Mouse (Mus musculus) liver, embryonic 16.5 days (tissue): Measurements from ENCODE around the gene Sigmar1. TPM values are rescaled to one million over a fixed set of nuclear protein-coding genes. Genes with fewer than 3 reads are reported as not detected.

ENCODE experiments used
- ATAC-seq: fragments of 200-750 bp; cut with Nextera tagmentation; 2 replicates; pipeline ENCODE4 v1.8.0; 2017; ENCODE audit warnings: low read depth, mild to moderate bottlenecking, moderate number of reproducible peaks, moderate library complexity
- H3K27ac ChIP-seq: fragments of 300-500 bp; sonication (generic); 2 replicates; pipeline ENCODE4 v1.5.1; 2014; ENCODE audit warnings: mild to moderate bottlenecking, low read length
- H3K27me3 ChIP-seq: fragments of 300-500 bp; sonication (generic); 2 replicates; pipeline ENCODE4 v1.6.1; 2014; ENCODE audit warnings: low read depth, low read length, mixed read lengths; ENCODE audit not compliant: control insufficient read depth, insufficient read depth
- H3K36me3 ChIP-seq: fragments of 300-500 bp; sonication (generic); 2 replicates; pipeline ENCODE4 v1.6.1; 2014; ENCODE audit warnings: mild to moderate bottlenecking; ENCODE audit not compliant: control insufficient read depth, insufficient read depth
- H3K4me1 ChIP-seq: fragments of 300-500 bp; sonication (generic); 2 replicates; pipeline ENCODE4 v1.6.1; 2014; ENCODE audit warnings: low read depth, low read length, mixed read lengths; ENCODE audit not compliant: control insufficient read depth
- H3K4me2 ChIP-seq: fragments of 300-500 bp; sonication (generic); 2 replicates; pipeline ENCODE4 v1.6.1; 2014; ENCODE audit warnings: low read depth, low read length, mixed read lengths
- H3K4me3 ChIP-seq: fragments of 300-500 bp; sonication (generic); 2 replicates; pipeline ENCODE4 v1.5.1; 2014; ENCODE audit warnings: low read depth, mild to moderate bottlenecking, low read length
- H3K9ac ChIP-seq: fragments of 300-500 bp; sonication (generic); 2 replicates; pipeline ENCODE4 v1.6.1; 2014; ENCODE audit warnings: low read depth, low read length
- H3K9me3 ChIP-seq: fragments of 300-500 bp; sonication (generic); replicated peaks from 2 replicates; pipeline ENCODE4 v1.6.1; 2016; ENCODE audit warnings: low read length; ENCODE audit not compliant: control insufficient read depth
- WGBS: fragments of 180-500 bp; shearing (Covaris S2); extraction: QIAGEN DNeasy Blood & Tissue Kit; methylation state at CpG from one replicate; pipeline ENCODE4 v1.1.7; 2014; ENCODE audit not compliant: insufficient replicate concordance; 5-methylcytosine and 5-hydroxymethylcytosine counted together
- polyA plus RNA-seq: library from polyadenylated mRNA; unstranded; fragments of >200 nt; fragmentation: Nextera tagmentation; extraction: Ambion mirVana; gene quantifications from 2 replicates; pipeline ENCODE4 v1.2.1, GENCODE M21; 2015

Sigmar1 gene
- polyA plus RNA-seq, 1 experiment from 2014 or later, result 57.0 TPM

- peak overlapping the region; percentile 88 for H3K27ac ChIP-seq
- H3K4me3 ChIP-seq, result peak overlapping the region; percentile 55
- no peaks in the 10 kb centered on the region for H3K9me3 ChIP-seq
- peaks cover 41% of the 10 kb centered on the region for H3K4me1 ChIP-seq
- H3K36me3 ChIP-seq, result peaks cover 4% of the 10 kb centered on the region; the same call in 1 of the 2 replicates
- WGBS, result 24% methylated on average over 6 of the region's 6 CpGs
- no peaks in the 10 kb centered on the region for H3K27me3 ChIP-seq
- peak overlapping the region; percentile 54 for H3K9ac ChIP-seq
- peak overlapping the region; percentile 68 for H3K4me2 ChIP-seq
- ATAC-seq, result no peak
These were observed 3.8 kb upstream of the Sigmar1 start for GRCm38 (mm10) chr4:41759656-41760287.

DNA sequence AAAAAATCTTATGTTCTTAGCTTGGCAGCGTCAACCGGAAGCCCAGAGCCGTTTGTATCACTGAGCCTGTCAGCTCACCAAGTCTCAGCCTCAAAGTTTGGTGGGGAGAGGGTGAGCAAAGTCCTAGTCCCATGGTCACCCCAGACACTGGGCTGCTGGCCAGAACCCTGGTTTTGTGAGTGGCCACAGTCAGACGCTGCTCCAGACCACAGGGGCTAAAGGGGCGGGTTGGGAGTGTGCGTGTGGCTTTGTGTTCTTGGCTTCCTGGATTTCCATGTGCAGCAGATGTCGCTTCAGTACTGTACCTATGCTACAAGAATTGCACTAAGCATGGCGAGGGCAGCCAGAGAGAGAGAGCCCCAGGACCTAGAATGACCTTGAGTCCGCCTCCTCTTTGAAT lies 3.2 kb upstream of the Sigmar1 start:
- ATAC-seq, result peak; percentile 41
- WGBS, result 72% methylated on average over 9 of the region's 9 CpGs
- Histone ChIP-seq H3K4me3 (no peak overlapping the region), H3K4me1 (peaks cover 42% of the 10 kb centered on the region), H3K27ac (peak overlapping the region; percentile 88), H3K4me2 (no peak overlapping the region), H3K36me3 (peaks cover 4% of the 10 kb centered on the region; the same call in 1 of the 2 replicates), H3K27me3 (no peaks in the 10 kb centered on the region), H3K9ac (no peak overlapping the region), H3K9me3 (no peaks in the 10 kb centered on the region)

DNA sequence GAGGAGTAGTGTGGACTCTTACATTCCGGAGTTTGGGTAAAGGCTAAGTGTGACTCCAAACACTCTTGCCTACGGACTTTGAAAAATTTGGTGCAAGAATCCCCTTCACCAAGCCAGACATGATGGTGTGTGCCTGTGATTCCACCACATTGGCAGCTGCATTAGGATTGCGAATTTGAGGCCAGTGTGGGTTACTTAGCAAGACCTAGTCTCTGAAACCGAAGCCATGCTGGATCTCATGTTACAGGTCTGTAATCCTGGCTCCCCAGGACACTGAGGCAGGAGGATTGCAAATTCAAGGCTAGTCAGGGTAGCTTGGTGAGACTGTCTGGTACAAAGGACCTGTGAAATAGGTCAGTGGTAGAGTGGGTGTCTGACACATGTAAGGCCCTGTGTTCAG lies 2.7 kb upstream of the Sigmar1 start:
- WGBS, result 77% methylated on average over 4 of the region's 4 CpGs
- H3K4me3 ChIP-seq, result no peak overlapping the region
- H3K27me3 ChIP-seq, result no peaks in the 10 kb centered on the region
- H3K9ac ChIP-seq, result 0 out of 2 replicates have a peak overlapping the region, but pooled peaks have one; percentile 21
- no peak overlapping the region for H3K4me2 ChIP-seq
- no peak for ATAC-seq
- H3K9me3 ChIP-seq, result no peaks in the 10 kb centered on the region
- H3K36me3 ChIP-seq, result peaks cover 4% of the 10 kb centered on the region; the same call in 1 of the 2 replicates
- H3K4me1 ChIP-seq, result peaks cover 42% of the 10 kb centered on the region
- peak overlapping the region; percentile 88 for H3K27ac ChIP-seq

GRCm38 (mm10) chr4:41758021-41758420 lies 2.1 kb upstream of the Sigmar1 start:
- no peaks in the 10 kb centered on the region for H3K27me3 ChIP-seq
- H3K4me3 ChIP-seq, result no peak overlapping the region
- H3K4me1 ChIP-seq, result peaks cover 42% of the 10 kb centered on the region
- H3K27ac ChIP-seq, result no peak overlapping the region; the same call in 1 of the 2 replicates
- no peak overlapping the region for H3K4me2 ChIP-seq
- peaks cover 4% of the 10 kb centered on the region; the same call in 1 of the 2 replicates for H3K36me3 ChIP-seq
- H3K9me3 ChIP-seq, result no peaks in the 10 kb centered on the region
- H3K9ac ChIP-seq, result no peak overlapping the region
- no peak for ATAC-seq
- WGBS, result 82% methylated on average over 11 of the region's 11 CpGs

- ATAC-seq, result no peak
- H3K4me1 ChIP-seq, result peaks cover 40% of the 10 kb centered on the region
These were observed 1.4 kb upstream of the Sigmar1 start for GRCm38 (mm10) chr4:41757321-41757720.

DNA sequence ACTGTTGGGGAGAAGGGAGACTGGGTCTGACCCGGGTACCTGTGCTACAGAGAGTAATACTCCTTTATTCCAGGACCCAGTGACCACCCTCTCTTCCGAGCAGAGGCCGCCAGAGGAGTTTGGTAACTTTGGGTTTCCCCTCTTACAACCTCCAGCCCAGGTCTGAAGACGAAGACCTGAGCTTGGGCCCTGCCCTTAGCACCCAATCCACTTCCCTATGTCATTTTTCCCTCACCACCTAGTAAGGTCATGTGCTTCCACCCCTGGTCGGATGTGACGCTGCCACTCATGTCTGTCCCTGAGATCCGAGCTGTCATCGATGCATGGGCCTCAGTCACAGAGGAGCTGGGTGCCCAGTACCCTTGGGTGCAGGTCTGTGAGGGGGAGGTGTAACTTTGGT lies 483 bp upstream of the Sigmar1 start:
- 61% methylated on average over 8 of the region's 8 CpGs for WGBS
- H3K9ac ChIP-seq, result peak overlapping the region; percentile 80; the same call in 1 of the 2 replicates
- H3K4me3 ChIP-seq, result peak overlapping the region; percentile 76
- H3K9me3 ChIP-seq, result no peaks in the 10 kb centered on the region
- H3K4me2 ChIP-seq, result peak overlapping the region; percentile 90
- peaks cover 4% of the 10 kb centered on the region; the same call in 1 of the 2 replicates for H3K36me3 ChIP-seq
- H3K27ac ChIP-seq, result no peak overlapping the region
- H3K27me3 ChIP-seq, result no peaks in the 10 kb centered on the region
- H3K4me1 ChIP-seq, result peaks cover 33% of the 10 kb centered on the region
- ATAC-seq, result no peak

More at GRCm38 (mm10) chr4:41757321-41757720, 1.4 kb upstream of the Sigmar1 start:
- Histone ChIP-seq H3K27me3 (no peaks in the 10 kb centered on the region), H3K9ac (no peak overlapping the region), H3K36me3 (peaks cover 4% of the 10 kb centered on the region; the same call in 1 of the 2 replicates), H3K9me3 (no peaks in the 10 kb centered on the region), H3K4me3 (no peak overlapping the region), H3K27ac (no peak overlapping the region), H3K4me2 (no peak overlapping the region)
- WGBS, result 83% methylated on average over 13 of the region's 13 CpGs

- H3K9ac ChIP-seq, result peak within 1 kb of the TSS; percentile 80
- H3K27me3 ChIP-seq, result no peaks in the 10 kb centered on the region
- peak within 1 kb of the TSS; percentile 76 for H3K4me3 ChIP-seq
- ATAC-seq, result peak; percentile 60
- 16% methylated on average over 14 of the region's 14 CpGs for WGBS
- H3K27ac ChIP-seq, result peak within 1 kb of the TSS; percentile 89
- peaks cover 4% of the 10 kb centered on the region; the same call in 1 of the 2 replicates for H3K36me3 ChIP-seq
- peaks cover 18% of the 10 kb centered on the region for H3K4me1 ChIP-seq
- H3K4me2 ChIP-seq, result peak within 1 kb of the TSS; percentile 90
- H3K9me3 ChIP-seq, result no peaks in the 10 kb centered on the region
These were observed 1.1 kb downstream of the Sigmar1 start, which contains the start of gene Galt for GRCm38 (mm10) chr4:41754797-41755337. TSS of gene Galt (plus strand) at chr4:41755228.

GRCm38 (mm10) chr4:41745021-41745420 lies 10.9 kb downstream of the Sigmar1 start:
- H3K27me3 ChIP-seq, result no peaks in the 10 kb centered on the region

DNA sequence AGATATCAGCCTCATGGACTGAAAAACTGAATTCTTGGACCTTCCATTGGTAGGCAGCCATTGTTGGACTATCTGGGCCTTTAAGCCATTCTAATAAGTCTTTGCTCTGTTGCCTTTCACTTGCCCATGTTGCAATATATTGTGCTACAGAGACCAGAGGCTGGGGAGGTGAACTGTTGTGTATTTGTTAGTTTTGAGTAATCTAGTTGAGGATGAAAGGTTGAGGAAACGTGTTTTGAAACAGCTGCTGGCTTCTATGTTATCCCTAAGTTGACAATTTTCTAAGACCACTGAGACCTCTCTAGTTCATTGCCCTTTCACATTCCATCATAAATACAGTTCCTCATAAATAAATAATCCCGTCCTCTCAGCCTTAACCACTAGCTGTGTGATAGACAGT lies 11.8 kb downstream of the Sigmar1 start:
- 54% methylated on average over 2 of the region's 2 CpGs for WGBS
- no peaks in the 10 kb centered on the region for H3K27me3 ChIP-seq
- H3K4me1 ChIP-seq, result peaks cover 15% of the 10 kb centered on the region
- H3K36me3 ChIP-seq, result no peaks in the 10 kb centered on the region
- H3K9ac ChIP-seq, result no peak overlapping the region
- no peaks in the 10 kb centered on the region; the same call in 1 of the 2 replicates for H3K9me3 ChIP-seq
- no peak for ATAC-seq
- H3K27ac ChIP-seq, result no peak overlapping the region
- H3K4me2 ChIP-seq, result no peak overlapping the region
- no peak overlapping the region for H3K4me3 ChIP-seq

More at GRCm38 (mm10) chr4:41745021-41745420, 10.9 kb downstream of the Sigmar1 start:
- ATAC-seq, result no peak
- Histone ChIP-seq H3K27ac (no peak overlapping the region), H3K36me3 (no peaks in the 10 kb centered on the region), H3K4me1 (peaks cover 8% of the 10 kb centered on the region), H3K4me3 (no peak overlapping the region), H3K9ac (no peak overlapping the region), H3K4me2 (no peak overlapping the region), H3K9me3 (no peaks in the 10 kb centered on the region; the same call in 1 of the 2 replicates)
- 58% methylated on average over 1 of the region's 1 CpGs for WGBS
